8 mouse cellular contexts compared by ENCODE assay signal in the genomic region with DNA sequence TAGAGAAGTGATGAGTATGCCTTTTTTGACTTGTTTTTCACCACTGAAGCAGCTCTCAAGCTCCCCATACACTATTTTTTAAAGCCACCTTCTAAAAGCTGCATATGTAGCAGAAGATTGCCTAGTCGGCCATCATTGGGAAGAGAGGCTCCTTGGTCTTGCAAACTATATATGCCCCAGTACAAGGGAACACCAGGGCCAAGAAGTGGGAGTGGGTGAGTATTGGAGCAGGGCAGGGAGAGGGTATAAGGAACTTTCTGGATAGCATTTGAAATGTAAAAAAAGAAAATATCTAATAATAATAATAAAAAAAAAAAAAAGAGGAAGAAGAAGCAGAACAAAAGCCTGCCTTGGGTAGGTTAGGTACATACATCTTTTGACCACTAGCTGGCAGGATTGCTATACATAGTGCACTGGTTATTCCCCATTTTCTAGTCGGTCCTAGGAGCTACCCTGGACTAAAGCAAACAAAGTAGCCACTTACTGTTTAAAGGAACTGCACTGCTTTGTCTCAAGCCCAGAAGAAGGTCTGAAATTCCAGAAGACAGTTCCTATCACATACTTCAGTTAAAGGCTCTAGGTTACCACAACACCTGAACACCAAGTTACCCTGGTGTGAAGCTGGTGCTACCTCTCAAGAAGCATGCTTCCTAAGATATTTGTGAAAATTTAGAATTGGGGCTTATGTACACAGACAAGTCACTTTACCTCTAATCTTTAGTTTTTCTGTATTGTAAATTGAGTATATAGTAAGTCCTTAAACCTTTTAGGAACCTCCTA.
DNase-seq lines count a peak whose midpoint lies in the region; ATAC-seq and TF ChIP-seq lines count a peak whose summit lies in the region.

No protein-coding gene starts in this region.

- WGBS in heart, embryonic 11.5 days (ENCODE audit: insufficient replicate concordance): 46% methylated on average over 2 of the region's 2 CpGs
- 26% methylated on average over 2 of the region's 2 CpGs for WGBS in heart, embryonic 12.5 days
- 33% methylated on average over 2 of the region's 2 CpGs for WGBS in midbrain, embryonic 14.5 days

- H3K9ac ChIP-seq in heart, embryonic 11.5 days (ENCODE audit: low read depth, low read length): no peak overlapping the region
- no peak overlapping the region for H3K9ac ChIP-seq in heart, embryonic 12.5 days
- no peak overlapping the region for H3K9ac ChIP-seq in midbrain, embryonic 14.5 days (replicated peaks; ENCODE audit: low read length)

- no peak overlapping the region for H3K4me3 ChIP-seq in heart, embryonic 11.5 days (ENCODE audit: low read depth, low read length)
- H3K4me3 ChIP-seq in heart, embryonic 12.5 days: no peak overlapping the region
- H3K4me3 ChIP-seq in E14TG2a.4 (replicated peaks; ENCODE audit: low read length): no peak overlapping the region
- no peak overlapping the region for H3K4me3 ChIP-seq in midbrain, embryonic 14.5 days (replicated peaks; ENCODE audit: low read depth, low read length)

- no peaks in the 10 kb centered on the region for H3K27me3 ChIP-seq in heart, embryonic 11.5 days (ENCODE audit: control insufficient read depth, insufficient read depth, low read length)
- H3K27me3 ChIP-seq in heart, embryonic 12.5 days (replicated peaks): no peaks in the 10 kb centered on the region
- H3K27me3 ChIP-seq in E14TG2a.4 (ENCODE audit: insufficient read depth, low read length): no peaks in the 10 kb centered on the region
- H3K27me3 ChIP-seq in midbrain, embryonic 14.5 days (ENCODE audit: control insufficient read depth, insufficient read depth, low read length): no peaks in the 10 kb centered on the region

- peak; percentile 19 for DNase-seq in embryo, embryonic 11.5 days (ENCODE audit: low read depth, low spot score)
- DNase-seq in kidney, adult 9 months: peak; percentile 58
- peak; percentile 47 for DNase-seq in midbrain, embryonic 14.5 days
- no peak for DNase-seq in thymus, adult 18-20 months
- no peak for DNase-seq in gastrocnemius, postnatal 4 days (ENCODE audit: low spot score in 2 of 2)

- ATAC-seq in heart, embryonic 11.5 days (replicated peaks; ENCODE audit: insufficient number of reproducible peaks, low FRiP score, low TSS enrichment): 0 out of 2 replicates have a peak, but pooled peaks have one; percentile 72
- no peak for ATAC-seq in heart, embryonic 12.5 days (ENCODE audit: insufficient number of reproducible peaks, low FRiP score)
- ATAC-seq in midbrain, embryonic 14.5 days (ENCODE audit: low FRiP score, low TSS enrichment): peak; percentile 67

- no peaks in the 10 kb centered on the region for H3K36me3 ChIP-seq in heart, embryonic 11.5 days (ENCODE audit: control insufficient read depth, insufficient read depth, low read length)
- no peaks in the 10 kb centered on the region for H3K36me3 ChIP-seq in heart, embryonic 12.5 days
- H3K36me3 ChIP-seq in E14TG2a.4 (ENCODE audit: insufficient read depth, low read length): no peaks in the 10 kb centered on the region
- H3K36me3 ChIP-seq in midbrain, embryonic 14.5 days (ENCODE audit: control insufficient read depth, insufficient read depth, low read length): no peaks in the 10 kb centered on the region

- H3K4me2 ChIP-seq in heart, embryonic 11.5 days: no peak overlapping the region
- no peak overlapping the region for H3K4me2 ChIP-seq in heart, embryonic 12.5 days
- no peak overlapping the region for H3K4me2 ChIP-seq in midbrain, embryonic 14.5 days (ENCODE audit: low read length)

- no peak overlapping the region for H3K27ac ChIP-seq in heart, embryonic 11.5 days (ENCODE audit: low read depth, low read length)
- no peak overlapping the region for H3K27ac ChIP-seq in heart, embryonic 12.5 days (ENCODE audit: poor library complexity, severe bottlenecking)
- H3K27ac ChIP-seq in midbrain, embryonic 14.5 days (replicated peaks; ENCODE audit: low read depth, low read length): no peak overlapping the region

- no peaks in the 10 kb centered on the region for H3K9me3 ChIP-seq in heart, embryonic 11.5 days (replicated peaks; ENCODE audit: control insufficient read depth, low read length)
- no peaks in the 10 kb centered on the region for H3K9me3 ChIP-seq in heart, embryonic 12.5 days (replicated peaks)
- H3K9me3 ChIP-seq in E14TG2a.4 (ENCODE audit: low read length): no peaks in the 10 kb centered on the region
- H3K9me3 ChIP-seq in midbrain, embryonic 14.5 days (ENCODE audit: control insufficient read depth, low read length): no peaks in the 10 kb centered on the region

- TF ChIP-seq CTCF in E14TG2a.4 (conservative IDR thresholded peaks at IDR 0.05; ENCODE audit: low read length): peak; percentile 33

- no peaks in the 10 kb centered on the region for H3K4me1 ChIP-seq in heart, embryonic 11.5 days (ENCODE audit: control insufficient read depth, insufficient read depth, low read length)
- H3K4me1 ChIP-seq in heart, embryonic 12.5 days (replicated peaks): no peaks in the 10 kb centered on the region
- no peaks in the 10 kb centered on the region for H3K4me1 ChIP-seq in E14TG2a.4 (replicated peaks; ENCODE audit: low read depth, low read length)
- H3K4me1 ChIP-seq in midbrain, embryonic 14.5 days (ENCODE audit: control insufficient read depth, insufficient read depth, low read length): no peaks in the 10 kb centered on the region

Comparison
In these comparisons a context has a peak if more than half of its experiments do, and no peak if none do; other contexts are left out.
1. DNase-seq: peak in embryo, embryonic 11.5 days (single experiment), kidney, adult 9 months (single experiment) and midbrain, embryonic 14.5 days (single experiment); none in thymus, adult 18-20 months (0 of 2) and gastrocnemius, postnatal 4 days (0 of 2).